Mouse (Mus musculus) thymus, adult 2 months (tissue): ENCODE measurements at regions not wholly inside any gene's neighbourhood (a gene's known extent, or its start where the extent isn't known, plus 50 kb on each side); places are given as distances from the start of the nearest gene placed in this dataset.

Experiments used
- CTCF ChIP-seq: fragments of 200-500 bp; IDR thresholded peaks from 2 replicates; pipeline ENCODE4 v1.5.1; 2012; ENCODE audit warnings: mild to moderate bottlenecking, control low read depth, low read length, moderate library complexity, borderline replicate concordance; ENCODE audit not compliant: control insufficient read depth, poor library complexity, insufficient read depth; ENCODE audit errors: extremely low read depth
- POLR2A ChIP-seq: fragments of 200-500 bp; IDR thresholded peaks from 2 replicates; pipeline ENCODE4 v1.6.1; 2012; ENCODE audit warnings: mild to moderate bottlenecking, low read length, control low read depth, moderate library complexity; ENCODE audit not compliant: control insufficient read depth, poor library complexity, insufficient read depth; ENCODE audit errors: extremely low read depth

DNA sequence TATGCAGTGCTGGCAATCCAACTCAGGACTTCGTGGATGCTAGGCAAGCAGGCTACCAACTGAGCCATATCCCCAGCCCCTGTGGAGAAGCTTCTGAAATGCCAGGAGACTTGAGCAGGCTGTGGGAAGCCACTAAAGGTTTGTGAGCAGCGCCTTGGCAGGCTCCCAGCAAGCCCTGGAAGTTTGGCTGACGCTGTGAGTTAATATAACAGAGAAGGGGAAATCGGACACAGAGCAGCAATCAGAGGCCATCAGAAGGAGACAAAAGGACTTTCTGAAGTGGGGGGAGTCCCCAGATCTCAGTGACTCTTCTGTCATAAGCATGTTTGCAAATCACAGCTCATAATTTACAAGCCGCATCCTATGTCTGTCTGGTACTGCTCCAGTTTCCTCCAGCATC is 224.8 kb downstream of the Bcor start:
- TF ChIP-seq POLR2A (no peak), CTCF (no peak)
